Mouse (Mus musculus): Measurements from ENCODE around the gene Map4k4. TPM values are rescaled to one million over a fixed set of nuclear protein-coding genes. Genes with fewer than 3 reads are reported as not detected.

The Map4k4 gene
- polyA plus RNA-seq, 1 experiment from 2014 or later: 173 TPM

DNA sequence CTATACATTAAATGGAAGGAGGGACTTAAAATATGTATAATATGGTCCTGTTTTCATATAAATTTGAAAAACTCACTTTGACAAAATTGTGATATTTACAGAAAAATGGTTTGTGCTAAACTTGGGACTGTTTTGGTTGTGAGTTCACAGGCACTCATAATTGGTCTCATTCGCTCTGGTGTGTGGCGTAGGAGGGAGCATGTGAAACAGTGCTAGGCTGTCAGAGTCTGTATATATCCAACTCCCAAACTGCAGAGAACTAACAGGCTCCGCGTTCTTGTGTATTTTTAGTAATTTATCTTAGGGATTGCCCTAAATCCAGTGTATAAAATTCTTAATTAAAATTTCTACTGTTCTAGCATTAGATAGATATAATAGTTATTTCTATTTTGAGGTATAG lies 120.9 kb downstream of the Map4k4 start:
- no peaks in the 10 kb centered on the region for H3K27me3 ChIP-seq
- ATAC-seq (no peak), DNase-seq (ENCODE audit: low read depth, low spot score) (no peak)
- ChIA-PET CTCF (interaction anchor here (1.4 to 2.0 kb wide), 2 partner anchors 8 to 16 kb away, joined by 3 to 5 read pairs; no protein-coding TSS in a partner anchor), POLR2A (no interaction called here)
- no peak for TF ChIP-seq CTCF (IDR thresholded peaks at IDR 0.05)
- in situ Hi-C loops (cut with MboI; ENCODE audit: low pct_unique_long_range_greater_than_20kb): no loop called here

DNA sequence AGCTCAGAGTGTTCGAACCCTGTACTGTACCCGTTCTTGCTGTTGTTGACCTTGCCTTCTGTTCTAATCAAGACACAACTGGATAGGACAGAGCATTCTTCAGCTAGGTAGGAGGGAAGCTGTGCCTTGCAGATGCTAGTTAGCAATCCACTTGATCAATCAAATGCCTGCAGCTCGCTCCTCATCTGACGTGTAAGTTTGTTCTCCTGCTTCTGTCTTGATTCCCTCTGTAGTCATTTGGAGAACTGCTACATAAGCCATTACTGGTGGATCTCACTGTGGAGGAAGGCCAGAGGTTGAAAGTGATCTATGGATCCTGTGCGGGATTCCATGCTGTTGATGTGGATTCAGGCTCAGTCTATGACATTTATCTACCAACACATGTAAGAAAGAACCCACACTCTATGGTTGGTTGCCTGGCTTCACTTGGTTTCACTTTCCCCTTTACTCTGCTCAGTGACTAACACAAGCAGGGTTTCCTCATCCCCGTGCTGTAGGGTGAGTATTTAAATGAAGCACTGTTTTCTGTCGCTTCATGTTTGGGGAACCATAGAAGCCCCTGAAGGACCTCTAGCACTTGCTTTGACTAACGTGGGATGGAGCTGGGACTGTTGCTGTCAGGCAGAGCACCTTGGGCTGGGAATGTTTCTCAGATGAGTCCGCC lies 121.9 kb downstream of the Map4k4 start:
- TF ChIP-seq CTCF (IDR thresholded peaks at IDR 0.05): no peak
- ATAC-seq (no peak), DNase-seq (ENCODE audit: low read depth, low spot score) (no peak)
- ChIA-PET POLR2A (no interaction called here), CTCF (interaction anchor here (0.9 to 1.0 kb wide), 2 partner anchors 15 to 21 kb away, joined by 3 read pairs; no protein-coding TSS in a partner anchor)
- in situ Hi-C loops (cut with MboI; ENCODE audit: low pct_unique_long_range_greater_than_20kb): no loop called here
- no peaks in the 10 kb centered on the region for H3K27me3 ChIP-seq

DNA sequence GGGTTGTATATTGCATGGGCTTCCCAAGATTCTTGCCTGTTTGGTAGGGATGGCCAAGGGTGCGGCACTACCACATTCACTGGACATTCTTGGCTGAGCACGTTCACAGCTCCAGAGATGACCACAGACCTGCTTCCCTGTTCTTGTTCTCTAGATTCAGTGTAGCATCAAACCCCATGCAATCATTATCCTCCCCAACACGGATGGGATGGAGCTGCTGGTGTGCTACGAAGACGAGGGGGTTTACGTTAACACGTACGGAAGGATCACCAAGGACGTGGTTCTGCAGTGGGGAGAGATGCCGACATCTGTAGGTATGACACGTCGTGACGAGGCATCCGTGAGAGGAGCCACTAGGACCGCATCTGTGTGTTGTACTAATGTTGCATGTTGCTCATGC lies 122.5 kb downstream of the Map4k4 start:
- in situ Hi-C loops (cut with MboI; ENCODE audit: low pct_unique_long_range_greater_than_20kb): no loop called here
- ChIA-PET CTCF (no interaction called here), POLR2A (no interaction called here)
- H3K27me3 ChIP-seq: no peaks in the 10 kb centered on the region
- TF ChIP-seq CTCF (IDR thresholded peaks at IDR 0.05): no peak
- no peak for DNase-seq (ENCODE audit: low read depth, low spot score)
- ATAC-seq: no peak

DNA sequence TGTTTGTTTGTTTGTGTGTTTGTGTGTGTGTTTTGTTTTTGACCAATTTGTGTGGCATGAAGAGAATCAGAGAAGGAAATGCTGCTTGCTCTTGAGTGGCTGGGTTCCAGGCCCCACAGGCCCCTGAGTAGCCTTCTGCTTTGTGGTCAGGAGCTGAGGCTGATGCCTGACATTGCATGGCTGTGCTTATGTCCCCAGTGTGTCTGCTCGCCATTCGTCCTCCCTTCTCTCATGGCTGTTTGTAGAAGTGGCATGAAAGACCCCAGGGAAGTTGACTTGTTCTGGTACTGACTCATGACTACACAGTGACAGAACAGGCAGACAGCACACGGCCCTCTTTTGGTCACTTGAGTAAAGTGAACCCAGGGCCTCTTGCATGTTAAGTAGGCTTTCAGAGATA lies 123.0 kb downstream of the Map4k4 start:
- CTCF ChIA-PET: no interaction called here
- H3K27me3 ChIP-seq: no peaks in the 10 kb centered on the region
- DNase-seq (ENCODE audit: low read depth, low spot score): no peak
- TF ChIP-seq CTCF (IDR thresholded peaks at IDR 0.05): no peak
- in situ Hi-C loops (cut with MboI; ENCODE audit: low pct_unique_long_range_greater_than_20kb): no loop called here
- POLR2A ChIA-PET: no interaction called here
- ATAC-seq: no peak

DNA sequence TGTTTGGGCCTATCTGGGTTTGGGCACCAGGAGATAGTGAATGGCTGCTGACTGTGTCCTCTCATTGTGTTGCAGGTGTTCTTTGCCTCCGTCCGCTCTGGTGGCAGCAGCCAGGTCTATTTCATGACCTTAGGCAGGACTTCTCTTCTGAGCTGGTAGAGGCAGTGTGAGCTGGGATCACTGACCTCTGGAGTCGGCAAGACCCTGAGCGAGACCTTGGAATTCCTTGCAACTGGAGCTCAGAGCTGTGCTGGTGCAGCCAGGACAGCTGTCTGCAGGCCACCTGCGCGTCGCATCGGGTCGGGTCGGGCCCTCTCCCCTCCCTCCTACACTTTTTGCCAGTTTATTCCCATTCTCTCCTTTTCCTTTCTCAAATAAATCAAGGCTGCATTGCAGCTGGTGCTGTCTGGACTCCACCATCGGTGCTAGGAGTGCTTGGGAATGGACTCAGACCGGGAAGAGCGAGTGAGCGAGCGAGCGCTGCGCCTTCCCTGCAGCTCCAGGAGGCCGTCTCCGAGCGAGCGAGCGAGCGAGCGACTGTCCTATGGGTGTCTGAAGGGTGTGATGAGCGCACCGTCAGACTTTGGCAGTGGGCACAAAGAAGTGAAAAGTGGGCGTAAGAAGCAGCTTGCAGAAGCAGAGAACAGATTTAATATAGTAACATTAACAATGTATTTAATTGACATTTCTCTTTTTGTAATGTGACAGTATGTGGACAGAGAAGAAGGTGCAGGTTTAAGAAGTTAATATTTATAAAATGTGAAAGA lies 124.0 kb downstream of the Map4k4 start:
- no peak for TF ChIP-seq CTCF (IDR thresholded peaks at IDR 0.05)
- H3K27me3 ChIP-seq: no peaks in the 10 kb centered on the region
- no peak for DNase-seq (ENCODE audit: low read depth, low spot score)
- in situ Hi-C loops (cut with MboI; ENCODE audit: low pct_unique_long_range_greater_than_20kb): no loop called here
- no peak for ATAC-seq
- POLR2A ChIA-PET: no interaction called here
- CTCF ChIA-PET: no interaction called here

GRCm38 (mm10) chr1:40025416-40025815 lies 124.7 kb downstream of the Map4k4 start:
- no peaks in the 10 kb centered on the region for H3K27me3 ChIP-seq
- in situ Hi-C loops (cut with MboI; ENCODE audit: low pct_unique_long_range_greater_than_20kb): no loop called here
- no peak for TF ChIP-seq CTCF (IDR thresholded peaks at IDR 0.05)
- DNase-seq (ENCODE audit: low read depth, low spot score): no peak
- ATAC-seq: no peak
- POLR2A ChIA-PET: no interaction called here
- CTCF ChIA-PET: no interaction called here

DNA sequence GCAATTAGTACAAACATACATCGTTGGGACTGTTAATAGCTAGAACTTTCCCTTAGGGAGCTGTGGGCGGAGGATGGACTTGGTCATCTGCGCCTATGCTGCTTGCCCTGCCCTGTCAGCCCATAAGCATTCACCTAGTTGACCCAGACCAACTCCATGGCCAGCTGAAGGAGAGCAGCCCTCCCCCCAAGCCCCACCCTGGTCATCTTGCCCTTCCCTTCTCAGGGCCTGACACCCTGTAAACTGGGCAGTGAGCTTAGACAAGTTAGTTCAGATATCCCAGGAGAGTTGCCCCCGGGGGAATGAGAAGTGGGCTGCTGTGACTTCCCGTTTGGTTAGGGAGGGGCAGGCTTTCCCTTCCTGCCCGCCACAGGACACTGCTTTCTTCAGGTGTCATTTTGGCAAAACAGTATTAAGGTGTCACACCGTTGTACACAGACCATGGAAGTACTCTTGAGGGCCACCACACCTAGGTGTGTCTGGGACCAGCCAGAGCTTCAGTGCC lies 126.5 kb downstream of the Map4k4 start:
- POLR2A ChIA-PET: no interaction called here
- in situ Hi-C loops (cut with MboI; ENCODE audit: low pct_unique_long_range_greater_than_20kb): no loop called here
- DNase-seq (ENCODE audit: low read depth, low spot score) (no peak), ATAC-seq (no peak)
- no peak for TF ChIP-seq CTCF (IDR thresholded peaks at IDR 0.05)
- no peaks in the 10 kb centered on the region for H3K27me3 ChIP-seq
- CTCF ChIA-PET: interaction anchor here (1.0 kb wide), 1 partner anchor 12 kb away, joined by 3 read pairs; no protein-coding TSS in a partner anchor

DNA sequence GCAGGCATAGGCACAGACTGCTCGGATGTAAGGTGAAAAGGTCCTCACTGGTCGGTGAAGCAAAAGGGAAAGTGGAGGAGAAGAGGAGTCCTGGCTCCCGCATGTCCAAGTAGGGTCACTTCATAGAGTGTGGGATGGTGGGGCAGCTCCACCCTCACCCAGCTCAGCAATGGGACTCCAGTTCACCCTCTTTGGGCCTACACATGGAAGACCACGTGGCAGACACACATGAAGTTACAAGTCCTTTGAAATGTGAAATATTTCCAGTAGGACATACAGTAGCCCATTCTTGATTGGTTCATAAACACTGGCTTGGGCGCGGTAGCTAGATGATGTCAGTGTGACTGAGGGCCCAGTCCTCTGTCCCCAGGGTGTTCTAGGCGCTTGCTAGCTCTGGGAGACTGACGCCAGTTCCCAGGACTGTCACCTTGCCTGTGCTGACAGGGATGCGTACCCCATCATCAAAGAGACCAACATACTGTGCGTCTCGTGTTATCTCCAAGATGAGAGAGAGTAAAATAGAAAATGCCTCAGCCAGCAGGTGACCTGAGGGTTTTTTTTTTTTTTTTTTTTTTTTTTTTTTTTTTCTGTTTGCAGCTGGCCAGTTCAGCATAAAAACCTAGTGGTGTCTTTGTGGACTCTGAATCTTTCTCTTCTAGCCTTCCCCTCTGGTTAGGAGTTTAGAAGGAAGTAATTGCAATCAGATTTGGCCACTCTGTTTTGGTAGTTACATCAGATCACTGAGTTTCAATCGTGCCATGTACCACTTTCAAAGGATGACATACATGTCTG lies 127.7 kb downstream of the Map4k4 start:
- ChIA-PET POLR2A (interaction anchor here (0.6 kb wide), 1 partner anchor 41 kb away, joined by 5 read pairs; no protein-coding TSS in a partner anchor), CTCF (interaction anchor here (1.7 kb wide), 1 partner anchor 8 kb away, joined by 5 read pairs; no protein-coding TSS in a partner anchor)
- in situ Hi-C loops (cut with MboI; ENCODE audit: low pct_unique_long_range_greater_than_20kb): no loop called here
- no peaks in the 10 kb centered on the region for H3K27me3 ChIP-seq
- no peak for TF ChIP-seq CTCF (IDR thresholded peaks at IDR 0.05)
- no peak for DNase-seq (ENCODE audit: low read depth, low spot score)
- no peak for ATAC-seq

GRCm38 (mm10) chr1:40029597-40029996 lies 128.9 kb downstream of the Map4k4 start:
- ATAC-seq: no peak
- TF ChIP-seq CTCF (IDR thresholded peaks at IDR 0.05): no peak
- ChIA-PET POLR2A (no interaction called here), CTCF (interaction anchor here (1.7 kb wide), 1 partner anchor 9 kb away, joined by 5 read pairs; no protein-coding TSS in a partner anchor)
- in situ Hi-C loops (cut with MboI; ENCODE audit: low pct_unique_long_range_greater_than_20kb): no loop called here
- DNase-seq (ENCODE audit: low read depth, low spot score): no peak
- H3K27me3 ChIP-seq: no peaks in the 10 kb centered on the region

- POLR2A ChIA-PET: no interaction called here
- TF ChIP-seq CTCF (IDR thresholded peaks at IDR 0.05): no peak
Observed at GRCm38 (mm10) chr1:40030287-40030975, 129.7 kb downstream of the Map4k4 start.

More at GRCm38 (mm10) chr1:40030287-40030975, 129.7 kb downstream of the Map4k4 start:
- DNase-seq (ENCODE audit: low read depth, low spot score) (no peak), ATAC-seq (no peak)
- CTCF ChIA-PET: interaction anchor here (1.7 kb wide), 1 partner anchor 10 kb away, joined by 5 read pairs; no protein-coding TSS in a partner anchor
- no peaks in the 10 kb centered on the region for H3K27me3 ChIP-seq
- in situ Hi-C loops (cut with MboI; ENCODE audit: low pct_unique_long_range_greater_than_20kb): no loop called here

Measured in Patski (cell line).